Mouse (Mus musculus) lung, adult 2 months (tissue): ENCODE measurements around the gene Olfr521.

Experiments
- CTCF ChIP-seq: fragments of 200-500 bp; IDR thresholded peaks from 2 replicates; pipeline ENCODE4 v1.5.1; 2011; ENCODE audit warnings: mild to moderate bottlenecking, low read length, control low read depth; ENCODE audit not compliant: insufficient read depth
- POLR2A ChIP-seq: fragments of 200-500 bp; IDR thresholded peaks from 2 replicates; pipeline ENCODE4 v1.6.1; 2011; ENCODE audit warnings: low read depth, mild to moderate bottlenecking, control low read depth, low read length, borderline replicate concordance; ENCODE audit errors: extremely low read depth

DNA sequence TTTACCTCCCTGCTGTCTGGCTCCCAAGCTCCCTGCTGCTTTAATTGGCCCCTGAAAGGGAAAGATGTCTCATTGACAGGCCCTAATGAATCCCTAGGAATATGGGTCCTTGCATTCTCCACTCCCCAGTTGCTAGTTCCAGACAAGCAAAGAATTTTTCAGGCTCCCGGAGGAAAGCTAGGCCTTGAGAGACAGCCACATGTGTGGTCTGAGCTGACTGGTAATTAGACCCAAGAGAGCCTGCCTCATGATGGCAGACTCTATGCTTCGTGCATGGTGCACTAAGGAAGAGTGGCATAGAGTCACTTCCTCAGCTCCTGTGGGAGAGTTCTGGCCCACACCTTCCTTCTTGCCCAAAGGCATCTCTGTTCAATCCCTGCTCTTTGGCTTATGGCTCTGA is 24.6 kb downstream of the Olfr521 start:
- no peak for TF ChIP-seq POLR2A
- TF ChIP-seq CTCF, result no peak
